Mouse (Mus musculus) CH12.LX (cell line): ENCODE measurements around the gene Pdzrn4. TPM values are rescaled to one million over a fixed set of nuclear protein-coding genes. Genes with fewer than 3 reads are reported as not detected.

Experiments
- DNase-seq: peaks from one replicate; pipeline ENCODE4 v3.0.0-alpha.2; 2013; ENCODE audit errors: extremely low read depth
- H3K27ac ChIP-seq: 2 replicates; pipeline ENCODE4 v1.5.1; 2012; ENCODE audit warnings: low read depth, mild to moderate bottlenecking, control low read depth, moderate library complexity; ENCODE audit not compliant: insufficient read depth
- H3K27me3 ChIP-seq: replicated peaks from 2 replicates; pipeline ENCODE3; 2012; ENCODE audit warnings: inconsistent platforms
- H3K36me3 ChIP-seq, 2 experiments: replicated peaks in 1 of 2; 2 replicates each; pipeline versions ENCODE3 to v1.6.1; 2012; ENCODE audit warnings: inconsistent platforms in 1 of 2, low read length in 1 of 2, mild to moderate bottlenecking in 1 of 2, mixed read lengths in 1 of 2, moderate library complexity in 1 of 2; ENCODE audit not compliant: control insufficient read depth in 1 of 2, insufficient read depth in 1 of 2
- H3K4me1 ChIP-seq, 2 experiments: 2 replicates each; pipeline ENCODE4 v1.6.1; 2012; ENCODE audit warnings: inconsistent platforms in 1 of 2, moderate library complexity in 1 of 2; ENCODE audit not compliant: insufficient read depth in 2 of 2, control insufficient read depth in 1 of 2
- H3K4me2 ChIP-seq: 2 replicates; pipeline ENCODE4 v1.6.1; 2012; ENCODE audit warnings: low read depth, mild to moderate bottlenecking, control low read depth; ENCODE audit not compliant: poor library complexity, insufficient read depth, severe bottlenecking
- H3K4me3 ChIP-seq, 3 experiments: fragments of 150-350 bp in 1 of 3; sonication (generic) in 1 of 3; replicated peaks in 1 of 3; 2 replicates each; pipeline versions ENCODE3 to v1.5.1; 2011 to 2012; ENCODE audit warnings: low read depth in 2 of 3, low read length in 2 of 3, mild to moderate bottlenecking in 2 of 3, moderate library complexity in 2 of 3, control low read depth in 1 of 3, improper control_type of control experiment in 1 of 3, inconsistent platforms in 1 of 3, mixed read lengths in 1 of 3; ENCODE audit not compliant: poor library complexity in 1 of 3
- H3K79me2 ChIP-seq: replicated peaks from 2 replicates; pipeline ENCODE4 v1.6.1; 2012; ENCODE audit warnings: mild to moderate bottlenecking, moderate library complexity; ENCODE audit not compliant: control insufficient read depth, poor library complexity, insufficient read depth, severe bottlenecking; ENCODE audit errors: extremely low read depth
- H3K9ac ChIP-seq: 2 replicates; pipeline ENCODE4 v1.6.1; 2012; ENCODE audit warnings: low read depth, mild to moderate bottlenecking, control low read depth, moderate library complexity; ENCODE audit not compliant: insufficient read depth
- H3K9me3 ChIP-seq: replicated peaks from 2 replicates; pipeline ENCODE3; 2012; ENCODE audit warnings: low read length, inconsistent platforms, mixed read lengths
- CHD1 ChIP-seq: IDR thresholded peaks from 2 replicates; pipeline ENCODE4 v1.6.1; 2012; ENCODE audit warnings: low read depth, low read length, improper control_type of control experiment, inconsistent platforms
- CHD2 ChIP-seq: IDR thresholded peaks from 2 replicates; pipeline ENCODE4 v1.6.1; 2011; ENCODE audit warnings: low read length, improper control_type of control experiment
- CTCF ChIP-seq, 2 experiments: IDR thresholded peaks in 1 of 2; conservative IDR thresholded peaks in 1 of 2; 2 replicates each; pipeline ENCODE4 v1.5.1; 2011 to 2012; ENCODE audit warnings: low read depth in 2 of 2, low read length in 2 of 2, improper control_type of control experiment in 1 of 2, inconsistent platforms in 1 of 2, mild to moderate bottlenecking in 1 of 2, moderate library complexity in 1 of 2
- ELF1 ChIP-seq: IDR thresholded peaks from 2 replicates; pipeline ENCODE4 v1.6.1; 2014; ENCODE audit warnings: low read depth, mild to moderate bottlenecking, inconsistent platforms, low read length, improper control_type of control experiment
- EP300 ChIP-seq: IDR thresholded peaks from 2 replicates; pipeline ENCODE4 v1.6.1; 2011; ENCODE audit warnings: low read length, improper control_type of control experiment
- GABPA ChIP-seq: IDR thresholded peaks from 2 replicates; pipeline ENCODE4 v1.6.1; 2012; ENCODE audit warnings: low read depth, low read length, improper control_type of control experiment, inconsistent platforms; ENCODE audit not compliant: insufficient replicate concordance
- HCFC1 ChIP-seq: IDR thresholded peaks from 2 replicates; pipeline ENCODE4 v1.6.1; 2012; ENCODE audit warnings: low read depth, mild to moderate bottlenecking, inconsistent platforms, low read length, improper control_type of control experiment
- MAFK ChIP-seq: IDR thresholded peaks from 2 replicates; pipeline ENCODE4 v1.6.1; 2011; ENCODE audit warnings: low read length, improper control_type of control experiment; ENCODE audit not compliant: insufficient replicate concordance
- MAX ChIP-seq: IDR thresholded peaks from 2 replicates; pipeline ENCODE4 v1.6.1; 2011; ENCODE audit warnings: low read length, improper control_type of control experiment
- MAZ ChIP-seq: IDR thresholded peaks from 2 replicates; pipeline ENCODE4 v1.6.1; 2012; ENCODE audit warnings: low read depth, mild to moderate bottlenecking, inconsistent platforms, low read length, improper control_type of control experiment, moderate library complexity
- MEF2A ChIP-seq: IDR thresholded peaks from 2 replicates; pipeline ENCODE4 v1.6.1; 2014; ENCODE audit warnings: low read depth, mild to moderate bottlenecking, inconsistent platforms, low read length, improper control_type of control experiment, borderline replicate concordance
- MXI1 ChIP-seq: IDR thresholded peaks from 2 replicates; pipeline ENCODE4 v1.6.1; 2011; ENCODE audit warnings: mild to moderate bottlenecking, low read depth, low read length, improper control_type of control experiment
- MYC ChIP-seq: IDR thresholded peaks from 2 replicates; pipeline ENCODE4 v1.6.1; 2011; ENCODE audit warnings: low read depth, mild to moderate bottlenecking, improper control_type of control experiment, low read length
- NELFE ChIP-seq: IDR thresholded peaks from 2 replicates; pipeline ENCODE4 v1.6.1; 2011; ENCODE audit warnings: low read depth, low read length, improper control_type of control experiment
- NRF1 ChIP-seq: IDR thresholded peaks from 2 replicates; pipeline ENCODE4 v1.6.1; 2014; ENCODE audit warnings: low read depth, mild to moderate bottlenecking, inconsistent platforms, low read length, improper control_type of control experiment, moderate library complexity
- POLR2A ChIP-seq: IDR thresholded peaks from 2 replicates; pipeline ENCODE4 v1.6.1; 2011; ENCODE audit warnings: low read depth, mild to moderate bottlenecking, improper control_type of control experiment, low read length
- RCOR1 ChIP-seq: conservative IDR thresholded peaks from 2 replicates; pipeline ENCODE4 v1.6.1; 2012; ENCODE audit warnings: low read depth, mild to moderate bottlenecking, inconsistent platforms, low read length, improper control_type of control experiment
- TCF12 ChIP-seq: IDR thresholded peaks from 2 replicates; pipeline ENCODE4 v1.6.1; 2014; ENCODE audit warnings: low read depth, mild to moderate bottlenecking, inconsistent platforms, low read length, improper control_type of control experiment
- UBTF ChIP-seq: IDR thresholded peaks from 2 replicates; pipeline ENCODE4 v1.6.1; 2012; ENCODE audit warnings: low read depth, mild to moderate bottlenecking, inconsistent platforms, low read length, improper control_type of control experiment, moderate library complexity
- USF2 ChIP-seq: conservative IDR thresholded peaks from 2 replicates; pipeline ENCODE4 v1.6.1; 2011; ENCODE audit warnings: low read depth, low read length, improper control_type of control experiment
- ZMIZ1 ChIP-seq: IDR thresholded peaks from 2 replicates; pipeline ENCODE4 v1.6.1; 2012; ENCODE audit warnings: low read depth, mild to moderate bottlenecking, inconsistent platforms, low read length, improper control_type of control experiment
- dilution Hi-C: fragments of 300-500 bp; cut with MboI; formaldehyde crosslinking; loops from 2 replicates; pipeline ENCODE4 v1.14.3; 2020; ENCODE audit warnings: low sequenced_read_pairs; ENCODE audit not compliant: extremely low pct_unique_long_range_greater_than_20kb, extremely low pct_ligation_motif_present
- in situ Hi-C: fragments of 300-500 bp; cut with MboI; formaldehyde crosslinking; loops from 3 replicates; pipeline ENCODE4 v1.14.3; 2019; ENCODE audit warnings: low sequenced_read_pairs, low pct_ligation_motif_present, low pct_unique_long_range_greater_than_20kb, mixed read lengths
- polyA plus RNA-seq: library from polyadenylated mRNA; unstranded; fragments of >175 nt; gene quantifications from 2 replicates; pipeline ENCODE4 v1.2.1, GENCODE M21; 2012; ENCODE audit warnings: low read depth; ENCODE audit not compliant: insufficient read length
- total RNA-seq, 2 experiments: library from RNA; depleted of rRNA; stranded (reverse); fragments of 300-350 nt in 1 of 2; fragments of >200 nt in 1 of 2; gene quantifications; 2 replicates each; pipeline ENCODE4 v1.2.3; 2012 to 2014

The Pdzrn4 gene
- total and polyA plus RNA-seq, 3 experiments: not detected

DNA sequence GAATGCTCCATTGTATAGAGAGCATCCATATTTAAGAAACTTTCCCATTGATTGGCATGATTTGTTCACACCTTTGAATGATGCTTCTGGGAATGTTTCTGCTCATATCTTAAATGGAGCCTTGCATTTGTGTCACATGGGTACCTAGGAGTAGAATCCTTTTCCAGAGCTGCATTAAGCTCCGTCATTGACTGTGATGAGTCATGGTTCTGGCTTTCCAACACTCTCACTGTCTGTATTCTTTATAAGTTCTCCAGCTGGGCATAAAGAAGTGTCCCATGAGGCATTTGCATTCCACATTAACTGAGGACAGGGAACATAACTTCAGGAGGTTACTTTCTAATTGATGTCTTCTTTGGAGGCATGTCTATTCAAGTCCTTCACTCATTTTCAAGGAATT lies 106.1 kb downstream of the Pdzrn4 start:
- H3K9ac ChIP-seq: no peak overlapping the region
- no peaks in the 10 kb centered on the region for H3K4me1 ChIP-seq
- H3K27me3 ChIP-seq: no peaks in the 10 kb centered on the region
- in situ Hi-C loops: no loop called here
- H3K79me2 ChIP-seq: no peaks in the 10 kb centered on the region
- dilution Hi-C loops: no loop called here
- no peaks in the 10 kb centered on the region for H3K36me3 ChIP-seq
- TF ChIP-seq MYC (no peak), USF2 (no peak), HCFC1 (no peak), POLR2A (no peak)
- no peak overlapping the region for H3K4me2 ChIP-seq
- H3K4me3 ChIP-seq: no peak overlapping the region
- no peak overlapping the region for H3K27ac ChIP-seq
- H3K9me3 ChIP-seq: peaks cover 37% of the 10 kb centered on the region
- no peak for DNase-seq

DNA sequence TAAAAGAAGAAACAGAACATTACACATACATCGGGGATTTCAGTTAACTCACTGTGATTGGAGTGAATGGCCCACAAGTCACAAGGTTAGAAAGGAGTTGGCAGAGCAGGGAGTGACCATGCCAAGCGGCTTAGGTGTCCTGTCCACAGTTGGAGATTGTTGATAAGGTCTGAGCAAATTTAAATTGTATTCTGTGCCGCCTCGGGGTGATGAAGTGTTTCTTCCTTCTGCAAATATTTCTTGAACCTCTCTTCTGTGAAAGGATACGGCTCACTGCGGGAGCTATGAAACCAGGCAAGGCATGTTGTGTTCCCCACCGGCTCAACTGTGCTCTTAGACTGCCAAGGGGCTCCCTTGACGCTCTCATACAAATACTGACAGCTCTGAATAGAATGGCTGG lies 112.7 kb downstream of the Pdzrn4 start:
- H3K4me2 ChIP-seq: no peak overlapping the region
- H3K36me3 ChIP-seq: no peaks in the 10 kb centered on the region
- H3K9me3 ChIP-seq: peaks cover 55% of the 10 kb centered on the region
- DNase-seq: no peak
- in situ Hi-C loops (no loop called here), dilution Hi-C loops (no loop called here)
- H3K4me3 ChIP-seq: no peak overlapping the region
- H3K9ac ChIP-seq: no peak overlapping the region
- H3K4me1 ChIP-seq: no peaks in the 10 kb centered on the region
- H3K79me2 ChIP-seq: no peaks in the 10 kb centered on the region
- H3K27ac ChIP-seq: no peak overlapping the region
- H3K27me3 ChIP-seq: no peaks in the 10 kb centered on the region
- TF ChIP-seq MAFK (no peak), EP300 (no peak), ZMIZ1 (no peak), CHD2 (no peak), MAZ (no peak), UBTF (no peak), TCF12 (no peak), MYC (no peak), RCOR1 (no peak)

DNA sequence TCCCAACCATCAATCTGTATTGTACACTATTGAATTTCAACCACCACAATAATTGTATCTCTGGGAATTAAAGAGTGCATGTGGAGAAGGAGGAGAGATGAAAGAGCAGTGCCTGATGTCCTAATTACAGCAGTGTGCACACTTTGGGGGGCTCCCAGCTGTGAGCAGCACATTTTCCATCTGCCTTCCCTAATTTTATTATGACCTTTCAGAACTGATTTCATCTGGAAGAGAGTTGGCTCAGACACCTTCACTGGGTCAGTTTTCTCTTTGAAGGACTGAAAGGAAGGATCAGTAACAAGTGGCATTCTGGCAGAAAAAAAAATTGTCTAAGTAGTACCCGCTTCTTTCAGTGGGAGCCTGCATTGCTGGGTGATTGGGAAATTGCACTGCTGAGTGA lies 119.0 kb downstream of the Pdzrn4 start:
- Histone ChIP-seq H3K27me3 (no peaks in the 10 kb centered on the region), H3K27ac (no peak overlapping the region), H3K4me3 (no peak overlapping the region), H3K4me2 (no peak overlapping the region), H3K79me2 (no peaks in the 10 kb centered on the region), H3K36me3 (no peaks in the 10 kb centered on the region), H3K4me1 (no peaks in the 10 kb centered on the region), H3K9ac (no peak overlapping the region), H3K9me3 (peaks cover 48% of the 10 kb centered on the region)
- DNase-seq: no peak
- in situ Hi-C loops (no loop called here), dilution Hi-C loops (no loop called here)
- TF ChIP-seq ELF1 (no peak), CHD2 (no peak), GABPA (no peak), MAFK (no peak), NELFE (no peak), NRF1 (no peak), TCF12 (no peak), MEF2A (no peak), CHD1 (no peak), CTCF (conservative IDR thresholded peaks at IDR 0.05 in 1 of 2, IDR thresholded peaks at IDR 0.05 in 1 of 2; ENCODE audit: low read depth in 2 of 2, low read length in 2 of 2) (no peak), MAX (no peak), MXI1 (no peak)
